In genomic region chr13:111946271-111946670, GRCm38 (mm10) we compare ENCODE assay signal across 20 mouse cellular contexts.
A peak's percentile ranks its signal among the peaks of the same experiment; 100 is the strongest.
DNase-seq lines count a peak whose midpoint lies in the region; TF ChIP-seq lines count a peak whose summit lies in the region.
"Had no signal": no experiment of that assay in that cellular context is flagged by ENCODE, and none has a peak within 500 bp of the region (broad histone marks: within the 10 kb centered on the region; RNA-seq: fewer than 3 reads in every experiment).

No protein-coding gene starts in this region.

- 0 out of 2 replicates have a peak, but pooled peaks have one; percentile 8 for TF ChIP-seq EP300 in CH12.LX (IDR thresholded peaks at IDR 0.05; ENCODE audit: low read length)

- dilution Hi-C loops in CH12.LX (cut with MboI; ENCODE audit: extremely low pct_ligation_motif_present, extremely low pct_unique_long_range_greater_than_20kb, low sequenced_read_pairs), result no loop called here

- intact Hi-C loops in gastrocnemius, postnatal 36 days (cut with DNase I), result no loop called here

- TF ChIP-seq RAD21 in CH12.LX (IDR thresholded peaks at IDR 0.05; ENCODE audit: low read depth, low read length), result no peak

- H3K9me3 ChIP-seq in CH12.LX (replicated peaks; ENCODE audit: low read length), result no peaks in the 10 kb centered on the region
- H3K9me3 ChIP-seq: embryonic facial prominence, embryonic 13.5 days; embryonic facial prominence, embryonic 15.5 days; forebrain, embryonic 10.5 days; forebrain, embryonic 12.5 days had no signal

- no peaks in the 10 kb centered on the region for H3K79me2 ChIP-seq in CH12.LX (replicated peaks; ENCODE audit: control insufficient read depth, extremely low read depth, insufficient read depth, poor library complexity, severe bottlenecking)

- H3K4me3 ChIP-seq in CH12.LX (replicated peaks in 1 of 3; ENCODE audit: low read depth in 2 of 3, low read length in 2 of 3, poor library complexity in 1 of 3), result no peak overlapping the region
- H3K4me3 ChIP-seq in brown adipose tissue, adult 24 weeks (ENCODE audit: insufficient read depth, low read depth, low read length), result peak overlapping the region; percentile 42
- H3K4me3 ChIP-seq: embryonic facial prominence, embryonic 13.5 days; embryonic facial prominence, embryonic 15.5 days; erythroblast, embryonic 14.5 days; forebrain, embryonic 10.5 days; forebrain, embryonic 12.5 days had no signal

- H3K4me2 ChIP-seq in CH12.LX (ENCODE audit: insufficient read depth, low read depth, poor library complexity, severe bottlenecking), result no peak overlapping the region
- H3K4me2 ChIP-seq: embryonic facial prominence, embryonic 13.5 days; embryonic facial prominence, embryonic 15.5 days; forebrain, embryonic 12.5 days had no signal

- no peak overlapping the region for H3K9ac ChIP-seq in CH12.LX (ENCODE audit: insufficient read depth, low read depth)
- H3K9ac ChIP-seq: embryonic facial prominence, embryonic 13.5 days; embryonic facial prominence, embryonic 15.5 days; forebrain, embryonic 12.5 days had no signal

- TF ChIP-seq POLR2A in CH12.LX (IDR thresholded peaks at IDR 0.05; ENCODE audit: low read depth, low read length), result no peak

- peak; percentile 44 for DNase-seq in retina, postnatal 1 day
- DNase-seq in retina, embryonic 14.5 days (ENCODE audit: low spot score), result no peak
- peak; percentile 64 for DNase-seq in CH12.LX (ENCODE audit: extremely low read depth)
- no peak for DNase-seq in gastrocnemius, postnatal 25 days
- DNase-seq in gastrocnemius, postnatal 36 days, result no peak
- DNase-seq in testis, postnatal 14 days (ENCODE audit: low spot score), result no peak
- DNase-seq: cerebellum, adult 11 months; cerebellum, adult 18-20 months; cerebellum, adult 8-10 months; cerebellum, adult 9-11 months; cerebellum, postnatal 14 days; cerebellum, postnatal 36 days; embryo, embryonic 11 days had no signal

- H3K36me3 ChIP-seq in CH12.LX (replicated peaks in 1 of 2; ENCODE audit: control insufficient read depth in 1 of 2, insufficient read depth in 1 of 2, low read length in 1 of 2), result no peaks in the 10 kb centered on the region
- H3K36me3 ChIP-seq: embryonic facial prominence, embryonic 13.5 days; embryonic facial prominence, embryonic 15.5 days; forebrain, embryonic 10.5 days; forebrain, embryonic 12.5 days had no signal

- no peak for TF ChIP-seq CTCF in CH12.LX (conservative IDR thresholded peaks at IDR 0.05 in 1 of 2, IDR thresholded peaks at IDR 0.05 in 1 of 2; ENCODE audit: low read depth in 2 of 2, low read length in 2 of 2)

- no peaks in the 10 kb centered on the region for H3K27me3 ChIP-seq in CH12.LX (replicated peaks)
- H3K27me3 ChIP-seq: embryonic facial prominence, embryonic 13.5 days; embryonic facial prominence, embryonic 15.5 days; forebrain, embryonic 12.5 days; Patski had no signal

- H3K4me1 ChIP-seq in CH12.LX (ENCODE audit: control insufficient read depth in 1 of 2, insufficient read depth in 2 of 2), result peaks cover 2 to 51% of the 10 kb centered on the region in 2 experiments; a peak in 2 of 4 replicates
- peaks cover 19% of the 10 kb centered on the region for H3K4me1 ChIP-seq in brown adipose tissue, adult 24 weeks (ENCODE audit: control insufficient read depth, insufficient read depth, insufficient read length, low read length)

- in situ Hi-C loops in CH12.LX (cut with MboI; ENCODE audit: low pct_ligation_motif_present, low pct_unique_long_range_greater_than_20kb, low sequenced_read_pairs), result no loop called here

- no peak overlapping the region for H3K27ac ChIP-seq in CH12.LX (ENCODE audit: insufficient read depth, low read depth)
- H3K27ac ChIP-seq in brown adipose tissue, adult 24 weeks (replicated peaks; ENCODE audit: low read depth, low read length), result peak overlapping the region; percentile 78
- H3K27ac ChIP-seq: embryonic facial prominence, embryonic 13.5 days; embryonic facial prominence, embryonic 15.5 days; forebrain, embryonic 10.5 days; forebrain, embryonic 12.5 days had no signal

TF ChIP-seq in CH12.LX, 34 proteins besides CTCF, POLR2A, EP300 and RAD21:
- TF ChIP-seq JUND (conservative IDR thresholded peaks at IDR 0.05; ENCODE audit: low read depth, low read length) (no peak), SIN3A (IDR thresholded peaks at IDR 0.05; ENCODE audit: low read length) (0 out of 2 replicates have a peak, but pooled peaks have one; percentile 29), TCF12 (IDR thresholded peaks at IDR 0.05; ENCODE audit: low read depth, low read length) (0 out of 2 replicates have a peak, but pooled peaks have one; percentile 23), IRF4 (IDR thresholded peaks at IDR 0.05; ENCODE audit: low read depth, low read length) (0 out of 2 replicates have a peak, but pooled peaks have one; percentile 10), BHLHE40 (IDR thresholded peaks at IDR 0.05; ENCODE audit: low read depth, low read length) (peak; percentile 48; the same call in 1 of the 2 replicates)

Comparison
In these comparisons a context has a peak if more than half of its experiments do, and no peak if none do; other contexts are left out.
1. DNase-seq: peak in retina, postnatal 1 day (single experiment) and CH12.LX (single experiment); none in retina, embryonic 14.5 days (single experiment), gastrocnemius, postnatal 25 days (single experiment), gastrocnemius, postnatal 36 days (0 of 2) and testis, postnatal 14 days (single experiment).